Mouse (Mus musculus): ENCODE data around the gene Nudt16l1. TPM values are rescaled to one million over a fixed set of nuclear protein-coding genes. Genes with fewer than 3 reads are reported as not detected.

Nudt16l1 gene
- polyA plus RNA-seq, 1 experiment from 2014 or later: 160 TPM

DNA sequence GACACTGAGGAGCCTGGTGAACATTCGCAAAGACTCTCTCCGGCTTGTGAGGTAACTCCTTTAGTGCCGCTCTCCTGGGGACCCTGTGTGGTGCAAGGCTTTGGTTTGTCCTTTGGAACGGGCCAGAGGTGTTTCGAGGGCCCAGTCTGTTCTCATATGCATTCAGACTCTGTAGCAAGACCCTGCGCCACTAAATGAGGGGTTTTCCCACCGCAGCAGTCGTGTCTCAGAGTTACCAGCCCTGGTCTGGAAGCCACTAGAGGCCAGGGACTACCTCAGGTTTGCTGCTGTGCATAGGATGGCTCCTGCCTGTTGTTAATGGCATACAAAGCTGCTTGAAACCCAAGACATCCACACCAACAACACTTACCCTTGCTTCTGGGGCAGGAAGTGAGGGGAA lies 27.8 kb upstream of the Nudt16l1 start:
- Histone ChIP-seq H3K4me1 (ENCODE audit: control insufficient read depth, insufficient read depth, low read length) (no peaks in the 10 kb centered on the region), H3K27ac (ENCODE audit: low read depth, low read length) (no peak overlapping the region), H3K9ac (ENCODE audit: low read depth, low read length) (no peak overlapping the region), H3K27me3 (ENCODE audit: control insufficient read depth, insufficient read depth, low read length) (no peaks in the 10 kb centered on the region), H3K36me3 (ENCODE audit: control insufficient read depth, insufficient read depth, low read length) (peaks cover 46% of the 10 kb centered on the region), H3K4me2 (replicated peaks; ENCODE audit: low read depth, low read length) (no peak overlapping the region), H3K4me3 (ENCODE audit: low read length) (no peak overlapping the region), H3K9me3 (ENCODE audit: control insufficient read depth, low read length) (no peaks in the 10 kb centered on the region)
- ATAC-seq (ENCODE audit: low FRiP score, low TSS enrichment): no peak
- WGBS: 98% methylated on average over 8 of the region's 8 CpGs

DNA sequence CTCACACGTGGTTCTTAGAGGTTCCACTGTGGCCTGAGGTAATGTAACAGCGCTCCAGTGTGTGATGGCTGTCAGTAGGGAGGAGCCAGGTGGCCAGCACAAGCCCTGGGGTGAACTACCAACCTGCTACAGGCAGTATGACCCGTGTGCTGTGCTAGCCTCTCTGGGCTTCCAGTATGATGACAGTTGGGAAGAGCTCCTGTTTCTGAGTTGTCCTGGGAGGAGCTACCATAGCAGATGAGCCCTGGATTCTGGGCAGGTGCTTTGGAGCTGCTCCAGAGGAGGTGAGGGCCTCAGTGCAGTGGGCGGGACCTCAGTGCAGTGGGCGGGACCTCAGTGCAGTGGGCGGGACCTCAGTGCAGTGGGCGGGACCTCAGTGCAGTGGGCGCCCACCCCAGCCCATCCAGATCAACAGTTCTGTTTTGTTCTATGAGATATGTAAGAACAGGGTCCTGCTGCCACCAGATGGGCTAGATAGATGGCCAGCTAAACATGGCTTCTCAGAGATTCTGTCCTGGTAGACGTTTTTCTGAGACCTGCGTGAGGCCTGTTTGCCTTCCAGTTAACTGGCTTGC lies 26.4 kb upstream of the Nudt16l1 start:
- no peak overlapping the region for H3K4me3 ChIP-seq (ENCODE audit: low read length)
- 77% methylated on average over 10 of the region's 10 CpGs for WGBS
- 0 out of 2 replicates have a peak, but pooled peaks have one; percentile 14 for ATAC-seq (ENCODE audit: low FRiP score, low TSS enrichment)
- no peaks in the 10 kb centered on the region for H3K9me3 ChIP-seq (ENCODE audit: control insufficient read depth, low read length)
- H3K36me3 ChIP-seq (ENCODE audit: control insufficient read depth, insufficient read depth, low read length): peaks cover 57% of the 10 kb centered on the region
- no peaks in the 10 kb centered on the region for H3K4me1 ChIP-seq (ENCODE audit: control insufficient read depth, insufficient read depth, low read length)
- no peaks in the 10 kb centered on the region for H3K27me3 ChIP-seq (ENCODE audit: control insufficient read depth, insufficient read depth, low read length)
- H3K4me2 ChIP-seq (replicated peaks; ENCODE audit: low read depth, low read length): no peak overlapping the region
- H3K9ac ChIP-seq (ENCODE audit: low read depth, low read length): no peak overlapping the region
- 0 out of 2 replicates have a peak overlapping the region, but pooled peaks have one; percentile 18 for H3K27ac ChIP-seq (ENCODE audit: low read depth, low read length)

DNA sequence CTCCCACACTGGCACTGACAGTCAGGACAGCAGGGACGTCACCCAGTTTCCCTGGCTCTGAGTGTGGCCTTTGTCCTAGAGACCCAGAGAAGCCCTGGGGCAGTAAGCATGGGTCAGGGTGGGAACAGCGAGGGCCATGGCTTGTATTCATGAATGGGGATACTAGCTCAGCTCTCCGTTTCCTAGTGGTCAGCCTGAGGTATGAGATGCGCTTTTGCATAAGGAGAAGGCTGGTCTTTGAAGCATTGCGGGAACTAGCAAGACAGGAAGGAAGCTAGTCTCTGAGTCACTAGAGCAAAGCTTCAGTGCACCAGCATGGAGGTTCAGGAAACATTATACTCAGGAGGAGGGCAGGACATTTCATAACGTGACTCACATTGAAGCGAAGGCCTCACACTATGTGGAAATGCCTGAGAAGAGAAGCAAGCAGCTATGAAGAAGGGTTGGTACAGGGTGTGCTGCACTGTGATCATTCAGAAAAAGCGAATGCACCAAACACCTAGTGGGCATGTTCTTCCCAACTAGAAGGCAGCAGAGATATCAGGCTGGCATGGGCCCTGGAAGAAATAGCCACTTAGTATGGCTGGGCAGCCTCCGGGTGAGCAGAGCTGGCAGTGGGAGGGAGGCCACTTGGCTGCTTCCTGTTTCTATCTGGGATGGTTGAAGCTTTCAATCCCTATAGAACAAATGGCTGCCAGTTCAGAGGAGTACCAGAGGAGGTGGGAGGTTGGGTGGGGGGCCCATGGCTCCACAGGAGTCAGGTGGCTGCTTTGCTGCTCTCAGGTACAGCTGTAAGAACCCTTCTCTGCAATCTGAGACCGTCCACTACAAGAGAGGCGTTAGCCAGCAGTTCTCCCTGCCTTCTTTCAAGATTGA lies 25.4 kb upstream of the Nudt16l1 start:
- ATAC-seq (ENCODE audit: low FRiP score, low TSS enrichment): peak; percentile 29; the same call in 1 of the 2 replicates
- H3K27me3 ChIP-seq (ENCODE audit: control insufficient read depth, insufficient read depth, low read length): no peaks in the 10 kb centered on the region
- H3K4me3 ChIP-seq (ENCODE audit: low read length): no peak overlapping the region
- no peak overlapping the region for H3K9ac ChIP-seq (ENCODE audit: low read depth, low read length)
- H3K27ac ChIP-seq (ENCODE audit: low read depth, low read length): peak overlapping the region; percentile 76
- H3K9me3 ChIP-seq (ENCODE audit: control insufficient read depth, low read length): no peaks in the 10 kb centered on the region
- H3K36me3 ChIP-seq (ENCODE audit: control insufficient read depth, insufficient read depth, low read length): peaks cover 57% of the 10 kb centered on the region
- WGBS: 61% methylated on average over 11 of the region's 11 CpGs
- no peak overlapping the region for H3K4me2 ChIP-seq (replicated peaks; ENCODE audit: low read depth, low read length)
- no peaks in the 10 kb centered on the region for H3K4me1 ChIP-seq (ENCODE audit: control insufficient read depth, insufficient read depth, low read length)

DNA sequence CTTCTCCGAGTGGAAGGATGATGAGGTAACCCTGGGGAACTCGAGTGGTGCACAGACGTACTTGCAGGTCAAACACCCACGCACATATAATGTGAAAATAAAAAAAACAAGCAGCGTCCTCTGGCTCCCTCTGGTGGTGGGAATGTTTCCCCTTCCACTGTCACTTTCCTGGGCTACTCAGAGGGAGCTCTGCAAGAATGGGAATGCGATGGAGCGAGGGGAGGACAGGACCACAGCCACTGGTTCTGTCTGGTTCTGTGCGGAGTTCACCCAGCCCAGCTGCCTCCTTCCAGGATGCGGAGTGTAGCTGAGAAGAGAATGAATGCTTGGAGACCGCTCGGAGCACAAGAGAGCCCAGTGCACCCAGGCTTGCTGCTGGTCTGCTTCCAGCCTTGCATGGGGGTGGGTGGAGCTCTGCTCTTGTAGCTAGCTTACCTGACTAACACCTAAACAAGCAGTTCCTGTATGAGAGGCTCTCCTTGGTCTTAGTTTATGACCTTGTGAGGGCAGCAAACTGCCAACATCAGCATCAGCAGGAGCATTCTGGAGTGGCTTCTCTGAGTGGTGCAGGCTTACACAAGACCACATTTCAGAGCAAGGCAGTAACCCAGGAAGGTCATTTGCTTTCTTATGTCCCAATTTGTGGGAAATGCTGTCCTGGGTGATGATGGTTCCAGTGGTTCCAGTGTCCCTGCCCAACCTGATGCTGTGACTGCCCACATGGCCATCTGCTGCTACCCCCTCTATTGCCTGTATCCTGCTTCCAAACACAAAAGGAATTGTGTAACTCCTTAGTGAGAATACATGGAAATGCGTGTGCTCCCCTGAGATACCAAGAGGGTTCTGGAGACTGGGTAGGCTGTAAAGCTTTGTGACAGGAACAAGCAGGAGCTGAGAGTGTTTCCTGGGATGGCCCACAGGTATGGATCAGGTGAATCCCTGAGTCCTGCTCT lies 24.5 kb upstream of the Nudt16l1 start:
- 36% methylated on average over 12 of the region's 12 CpGs for WGBS
- no peak overlapping the region for H3K9ac ChIP-seq (ENCODE audit: low read depth, low read length)
- no peaks in the 10 kb centered on the region for H3K9me3 ChIP-seq (ENCODE audit: control insufficient read depth, low read length)
- no peaks in the 10 kb centered on the region for H3K27me3 ChIP-seq (ENCODE audit: control insufficient read depth, insufficient read depth, low read length)
- H3K36me3 ChIP-seq (ENCODE audit: control insufficient read depth, insufficient read depth, low read length): peaks cover 55% of the 10 kb centered on the region
- H3K27ac ChIP-seq (ENCODE audit: low read depth, low read length): peak overlapping the region; percentile 76; the same call in 1 of the 2 replicates
- no peak overlapping the region for H3K4me2 ChIP-seq (replicated peaks; ENCODE audit: low read depth, low read length)
- H3K4me3 ChIP-seq (ENCODE audit: low read length): no peak overlapping the region
- peak; percentile 74 for ATAC-seq (ENCODE audit: low FRiP score, low TSS enrichment)
- H3K4me1 ChIP-seq (ENCODE audit: control insufficient read depth, insufficient read depth, low read length): no peaks in the 10 kb centered on the region

DNA sequence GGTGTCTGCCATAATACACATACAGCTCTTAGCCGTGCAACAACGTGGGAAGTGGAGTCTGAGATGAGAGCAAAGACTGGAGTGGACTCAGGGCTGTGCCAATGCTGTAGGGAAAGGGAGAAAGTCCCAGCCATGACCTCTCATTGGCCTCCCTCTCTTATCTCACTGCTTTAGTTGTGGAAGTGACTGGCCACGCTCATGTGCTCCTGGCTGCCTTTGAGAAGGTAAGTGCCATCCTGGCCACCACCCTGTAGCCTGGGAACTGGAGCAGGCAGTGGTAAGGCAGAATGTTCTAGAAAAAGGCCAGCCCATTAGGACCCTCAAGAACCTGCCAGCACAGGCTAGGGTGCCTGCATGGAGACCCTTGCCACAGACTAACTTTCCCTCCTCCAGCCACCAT lies 22.6 kb upstream of the Nudt16l1 start:
- 90% methylated on average over 3 of the region's 3 CpGs for WGBS
- Histone ChIP-seq H3K27me3 (ENCODE audit: control insufficient read depth, insufficient read depth, low read length) (no peaks in the 10 kb centered on the region), H3K4me2 (replicated peaks; ENCODE audit: low read depth, low read length) (no peak overlapping the region), H3K4me3 (ENCODE audit: low read length) (no peak overlapping the region), H3K9ac (ENCODE audit: low read depth, low read length) (no peak overlapping the region), H3K36me3 (ENCODE audit: control insufficient read depth, insufficient read depth, low read length) (peaks cover 47% of the 10 kb centered on the region), H3K4me1 (ENCODE audit: control insufficient read depth, insufficient read depth, low read length) (no peaks in the 10 kb centered on the region), H3K27ac (ENCODE audit: low read depth, low read length) (no peak overlapping the region), H3K9me3 (ENCODE audit: control insufficient read depth, low read length) (no peaks in the 10 kb centered on the region)
- no peak for ATAC-seq (ENCODE audit: low FRiP score, low TSS enrichment)

DNA sequence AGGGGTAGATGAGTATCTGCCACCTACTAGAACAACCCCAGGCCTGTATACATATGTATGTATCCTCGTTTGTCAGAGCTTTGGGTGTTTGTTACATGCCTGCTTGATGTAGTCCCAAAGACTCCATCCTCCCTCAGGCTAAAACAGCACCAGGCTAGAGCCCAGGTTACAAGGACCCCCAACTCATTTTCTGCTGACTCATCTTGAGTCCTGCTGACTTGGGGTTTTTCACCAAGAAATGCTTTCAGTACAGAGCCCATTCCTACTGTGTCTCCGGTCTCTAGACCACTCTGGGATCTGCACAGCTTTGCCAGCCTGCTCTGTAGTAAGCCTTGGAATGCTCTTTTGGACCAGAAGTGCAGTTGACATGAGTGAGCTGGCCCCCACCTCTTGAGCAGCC lies 22.0 kb upstream of the Nudt16l1 start:
- Histone ChIP-seq H3K4me1 (ENCODE audit: control insufficient read depth, insufficient read depth, low read length) (no peaks in the 10 kb centered on the region), H3K27me3 (ENCODE audit: control insufficient read depth, insufficient read depth, low read length) (no peaks in the 10 kb centered on the region), H3K9ac (ENCODE audit: low read depth, low read length) (no peak overlapping the region), H3K4me2 (replicated peaks; ENCODE audit: low read depth, low read length) (no peak overlapping the region), H3K36me3 (ENCODE audit: control insufficient read depth, insufficient read depth, low read length) (peaks cover 41% of the 10 kb centered on the region), H3K4me3 (ENCODE audit: low read length) (no peak overlapping the region), H3K27ac (ENCODE audit: low read depth, low read length) (no peak overlapping the region), H3K9me3 (ENCODE audit: control insufficient read depth, low read length) (no peaks in the 10 kb centered on the region)
- no peak for ATAC-seq (ENCODE audit: low FRiP score, low TSS enrichment)
- WGBS: 88% methylated on average over 2 of the region's 2 CpGs

DNA sequence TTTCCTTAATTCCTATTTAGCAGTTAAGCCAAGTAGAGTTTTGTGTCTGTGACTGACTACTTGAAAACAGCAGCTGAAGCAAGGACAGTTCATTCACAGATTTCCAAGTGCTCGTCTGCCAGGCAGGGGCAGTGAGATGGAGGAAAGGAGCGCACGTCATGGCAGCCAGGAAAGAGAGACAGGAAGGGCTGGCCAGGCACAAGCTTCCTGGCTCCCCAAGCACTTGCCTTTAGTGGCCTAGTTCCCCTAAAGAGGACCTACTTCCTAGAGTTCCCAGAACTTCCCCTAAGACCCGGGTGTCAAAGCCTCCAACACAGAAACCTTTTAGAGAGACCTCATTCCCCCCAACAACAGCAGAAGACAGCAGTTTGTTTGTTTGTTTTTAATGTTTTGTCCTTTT lies 18.0 kb upstream of the Nudt16l1 start:
- H3K36me3 ChIP-seq (ENCODE audit: control insufficient read depth, insufficient read depth, low read length): peaks cover 56% of the 10 kb centered on the region
- ATAC-seq (ENCODE audit: low FRiP score, low TSS enrichment): no peak
- no peak overlapping the region for H3K4me3 ChIP-seq (ENCODE audit: low read length)
- no peaks in the 10 kb centered on the region for H3K9me3 ChIP-seq (ENCODE audit: control insufficient read depth, low read length)
- no peak overlapping the region for H3K9ac ChIP-seq (ENCODE audit: low read depth, low read length)
- H3K27ac ChIP-seq (ENCODE audit: low read depth, low read length): no peak overlapping the region
- 77% methylated on average over 4 of the region's 4 CpGs for WGBS
- no peaks in the 10 kb centered on the region for H3K4me1 ChIP-seq (ENCODE audit: control insufficient read depth, insufficient read depth, low read length)
- no peaks in the 10 kb centered on the region for H3K27me3 ChIP-seq (ENCODE audit: control insufficient read depth, insufficient read depth, low read length)
- no peak overlapping the region for H3K4me2 ChIP-seq (replicated peaks; ENCODE audit: low read depth, low read length)

DNA sequence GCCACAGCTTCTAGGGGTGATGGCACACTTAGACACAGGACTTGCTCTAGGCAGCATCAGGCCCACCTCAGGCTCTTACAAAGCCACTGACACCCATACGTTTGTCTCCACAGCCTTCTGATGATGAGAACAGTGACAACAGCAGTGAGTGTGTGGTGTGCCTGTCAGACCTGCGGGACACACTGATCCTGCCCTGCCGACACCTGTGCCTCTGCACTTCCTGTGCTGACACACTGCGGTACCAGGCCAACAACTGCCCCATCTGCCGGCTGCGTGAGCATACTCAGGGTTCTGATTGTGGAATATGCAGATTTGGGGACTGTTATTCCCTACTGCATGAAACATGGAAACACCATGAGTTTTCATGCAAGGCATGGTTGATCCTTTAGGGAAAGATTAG lies 16.1 kb upstream of the Nudt16l1 start:
- no peak overlapping the region for H3K9ac ChIP-seq (ENCODE audit: low read depth, low read length)
- H3K4me2 ChIP-seq (replicated peaks; ENCODE audit: low read depth, low read length): no peak overlapping the region
- H3K4me3 ChIP-seq (ENCODE audit: low read length): no peak overlapping the region
- H3K27ac ChIP-seq (ENCODE audit: low read depth, low read length): no peak overlapping the region
- H3K9me3 ChIP-seq (ENCODE audit: control insufficient read depth, low read length): no peaks in the 10 kb centered on the region
- WGBS: 92% methylated on average over 6 of the region's 6 CpGs
- H3K36me3 ChIP-seq (ENCODE audit: control insufficient read depth, insufficient read depth, low read length): peaks cover 61% of the 10 kb centered on the region
- no peak for ATAC-seq (ENCODE audit: low FRiP score, low TSS enrichment)
- no peaks in the 10 kb centered on the region for H3K27me3 ChIP-seq (ENCODE audit: control insufficient read depth, insufficient read depth, low read length)
- no peaks in the 10 kb centered on the region for H3K4me1 ChIP-seq (ENCODE audit: control insufficient read depth, insufficient read depth, low read length)
